Mouse (Mus musculus) adrenal gland, postnatal 25 days (tissue): ENCODE measurements around the gene Ccl17. TPM values are rescaled to one million over a fixed set of nuclear protein-coding genes. Genes with fewer than 3 reads are reported as not detected.

Experiments
- DNase-seq: peaks from one replicate; pipeline ENCODE4 v3.0.0; 2021; ENCODE audit warnings: mixed read lengths
- total RNA-seq: library from RNA; stranded (reverse); gene quantifications from 2 replicates; pipeline ENCODE4 v1.2.3, GENCODE M21; 2021

The Ccl17 gene
- total RNA-seq, 1 experiment from 2014 or later: 0.70 TPM

- DNase-seq: no peak
Observed at GRCm38 (mm10) chr8:94789256-94789955, 20.8 kb upstream of the Ccl17 start.

DNA sequence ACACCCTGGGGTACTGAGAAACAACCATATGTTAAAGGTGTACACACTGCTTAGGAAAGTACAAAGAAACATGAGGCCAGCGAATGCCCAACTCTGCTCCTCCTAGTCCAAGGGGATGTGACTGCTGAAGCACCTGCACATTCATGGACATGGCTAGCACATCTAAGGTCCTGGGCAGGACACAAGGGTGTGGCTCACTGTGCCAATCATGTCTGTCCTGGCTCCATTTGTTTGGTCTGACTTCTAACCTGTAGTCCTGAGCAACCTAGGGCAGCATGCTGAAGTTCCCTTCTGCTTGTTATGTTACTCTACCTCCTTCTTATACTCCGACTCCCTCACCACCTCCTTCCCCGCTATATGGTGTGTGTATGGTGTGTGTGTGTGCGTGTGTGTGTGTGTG lies 15.9 kb upstream of the Ccl17 start:
- DNase-seq: no peak

- DNase-seq: no peak
Observed at GRCm38 (mm10) chr8:94794782-94795181, 15.5 kb upstream of the Ccl17 start.

- DNase-seq: no peak
Observed at GRCm38 (mm10) chr8:94800278-94800968, 9.8 kb upstream of the Ccl17 start.

GRCm38 (mm10) chr8:94801293-94802095 lies 8.8 kb upstream of the Ccl17 start:
- peak; percentile 33 for DNase-seq

GRCm38 (mm10) chr8:94802375-94802774 lies 7.9 kb upstream of the Ccl17 start:
- no peak for DNase-seq

DNA sequence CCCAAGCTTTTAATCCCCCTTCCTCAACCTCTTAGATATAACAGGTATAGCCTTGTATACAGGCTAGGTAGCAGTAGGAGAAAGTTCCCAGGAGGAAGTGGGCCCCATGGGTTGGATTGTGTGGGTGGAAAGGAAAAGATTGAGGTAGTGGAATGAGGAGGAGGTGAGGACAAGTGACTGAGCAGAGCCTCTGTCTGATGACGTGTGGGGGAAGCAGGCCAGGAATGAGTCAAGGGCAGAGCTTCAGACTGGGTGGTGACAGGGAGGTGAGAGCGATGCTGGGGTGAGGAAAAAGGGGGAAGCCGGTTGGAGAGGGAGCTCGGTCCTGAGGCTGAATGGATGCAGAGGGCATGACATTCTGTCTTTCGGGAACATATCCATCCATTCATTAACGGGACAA lies 6.7 kb upstream of the Ccl17 start:
- DNase-seq: peak; percentile 43

DNA sequence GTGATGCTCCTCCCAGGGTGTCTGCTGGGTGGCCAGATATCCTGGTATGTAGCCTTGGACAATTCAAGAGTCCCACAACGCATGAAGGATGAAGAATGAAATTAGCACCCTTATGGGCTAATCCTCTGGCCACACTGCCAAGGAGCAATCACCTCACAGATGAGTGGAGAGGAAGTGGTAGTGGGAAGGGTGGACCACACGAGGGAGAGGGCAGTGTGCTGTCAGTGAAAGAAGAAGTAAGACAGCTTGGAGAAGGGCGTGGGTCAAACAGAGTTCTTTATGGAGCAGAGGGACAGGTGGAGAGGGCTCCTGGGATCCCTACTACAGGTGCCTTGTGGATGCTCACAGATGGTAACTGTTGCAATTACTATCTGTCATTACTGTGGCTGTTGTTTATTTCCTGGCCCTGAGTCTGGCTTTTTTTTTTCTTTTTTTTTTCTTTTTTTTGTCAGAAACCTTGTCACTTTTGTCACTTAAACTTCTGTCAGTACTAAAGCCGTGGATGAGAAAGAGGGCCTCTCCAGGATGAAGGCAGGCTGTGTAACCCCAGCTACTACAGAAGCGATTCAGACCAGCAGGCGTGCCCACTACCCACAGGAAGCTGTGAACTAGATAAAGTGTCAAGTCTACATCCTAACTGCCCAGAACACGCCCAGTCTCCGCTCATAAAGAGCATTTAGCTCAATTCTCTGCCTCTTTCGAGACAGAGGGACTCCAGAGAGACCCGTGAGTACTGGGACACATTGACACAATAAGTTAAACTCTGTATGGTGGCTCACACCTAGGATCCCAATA lies 5.5 kb upstream of the Ccl17 start:
- DNase-seq: no peak

- DNase-seq: no peak
Observed at GRCm38 (mm10) chr8:94805811-94806210, 4.4 kb upstream of the Ccl17 start.

DNA sequence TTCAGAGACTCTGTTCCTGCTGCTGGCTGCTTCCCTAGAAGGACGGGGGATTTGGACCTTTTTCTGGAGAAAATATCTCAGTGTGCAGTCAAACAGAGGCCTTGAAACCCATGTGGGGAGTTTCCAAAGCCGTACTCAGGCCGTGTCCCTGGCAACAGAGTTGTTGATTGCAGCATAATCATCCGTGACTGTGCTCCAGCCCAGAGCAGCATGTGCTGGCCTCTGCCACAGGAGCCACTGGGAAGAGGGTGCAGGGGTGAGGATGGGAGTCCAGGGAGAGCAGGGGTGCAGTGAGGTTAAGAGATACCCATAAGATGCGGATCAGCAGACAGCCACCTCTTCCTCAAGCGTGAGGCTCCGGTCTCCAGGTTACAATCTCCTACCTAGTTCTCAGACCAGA lies 2.7 kb upstream of the Ccl17 start:
- DNase-seq: peak; percentile 55

DNA sequence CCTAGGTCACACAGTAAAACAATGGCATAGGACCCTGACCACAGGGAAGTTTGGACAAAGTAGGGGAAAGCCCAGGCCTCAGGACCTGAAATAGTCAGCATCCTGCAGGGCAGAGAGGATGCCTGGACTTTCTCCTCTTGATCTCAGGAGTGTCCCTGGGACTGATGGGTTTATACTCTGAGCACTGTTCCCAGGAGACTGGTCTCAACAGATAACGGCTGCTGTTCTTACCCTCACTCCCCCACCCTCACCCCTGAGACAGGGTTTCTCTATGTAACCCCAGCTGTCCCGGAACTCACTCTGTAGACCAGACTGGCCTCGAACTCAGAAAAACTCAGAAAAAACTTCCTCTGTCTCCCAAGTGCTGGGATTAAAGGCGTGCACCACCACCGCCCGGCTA lies 1.9 kb upstream of the Ccl17 start:
- DNase-seq: no peak

- DNase-seq: no peak
Observed at GRCm38 (mm10) chr8:94810855-94811254, 602 bp downstream of the Ccl17 start.

DNA sequence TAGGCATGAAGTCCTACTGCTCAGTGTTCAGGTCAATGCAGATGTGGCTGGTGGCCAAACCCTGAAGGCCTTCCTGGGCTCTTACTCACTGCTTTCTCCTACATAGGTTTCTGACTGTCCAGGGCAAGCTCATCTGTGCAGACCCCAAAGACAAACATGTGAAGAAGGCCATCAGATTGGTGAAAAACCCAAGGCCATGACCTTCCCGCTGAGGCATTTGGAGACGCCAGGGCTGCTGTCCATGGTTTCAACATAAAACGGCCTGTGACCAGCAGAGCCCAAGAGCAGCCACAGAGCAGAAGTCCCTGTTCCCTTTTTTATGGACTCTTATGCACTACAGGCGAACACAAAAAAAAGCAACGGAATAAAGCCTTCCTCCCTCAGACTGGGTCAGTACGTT lies 1.4 kb downstream of the Ccl17 start:
- DNase-seq: peak; percentile 46

DNA sequence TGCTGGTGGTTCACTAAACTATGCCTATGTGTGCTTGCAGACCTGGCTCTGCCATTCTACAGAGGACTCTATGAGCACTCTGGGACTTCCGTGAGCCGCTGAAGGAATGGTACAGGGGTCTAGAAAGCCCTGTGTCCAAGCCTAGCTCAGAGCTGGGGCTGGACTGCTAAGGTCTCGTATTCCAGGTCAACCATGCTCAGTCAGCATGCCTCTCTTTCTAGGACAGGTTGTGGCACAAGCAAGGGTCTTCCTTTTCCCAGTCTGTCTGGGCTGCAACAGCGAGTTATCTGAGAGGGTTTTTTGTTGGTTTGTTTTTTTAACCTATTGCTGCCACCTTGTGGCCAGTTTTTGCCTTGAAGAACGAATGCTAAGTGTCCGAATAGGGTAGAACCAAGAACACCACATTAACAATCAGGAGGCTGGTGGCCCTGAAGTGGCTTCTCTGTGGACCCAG lies 2.4 kb downstream of the Ccl17 start:
- DNase-seq: peak; percentile 77

DNA sequence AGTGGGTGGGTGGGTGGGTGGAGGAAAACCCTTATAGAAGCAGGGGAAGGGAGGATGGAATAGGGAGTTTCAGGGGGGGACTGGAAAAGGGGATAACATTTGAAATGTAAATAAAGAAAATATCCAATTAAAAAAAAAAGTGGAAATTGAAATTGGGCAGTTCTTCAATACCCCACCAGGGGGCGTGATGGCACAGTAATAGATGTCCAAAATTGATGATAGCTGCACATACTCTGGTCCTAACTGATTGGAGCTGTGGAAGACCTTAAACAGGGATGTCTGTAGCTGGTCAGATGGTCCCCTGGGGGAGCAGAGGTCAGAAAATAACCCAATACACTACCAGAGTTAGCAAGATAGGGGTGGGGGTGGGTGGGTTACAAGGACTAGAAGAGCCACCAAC lies 4.3 kb downstream of the Ccl17 start:
- no peak for DNase-seq

DNA sequence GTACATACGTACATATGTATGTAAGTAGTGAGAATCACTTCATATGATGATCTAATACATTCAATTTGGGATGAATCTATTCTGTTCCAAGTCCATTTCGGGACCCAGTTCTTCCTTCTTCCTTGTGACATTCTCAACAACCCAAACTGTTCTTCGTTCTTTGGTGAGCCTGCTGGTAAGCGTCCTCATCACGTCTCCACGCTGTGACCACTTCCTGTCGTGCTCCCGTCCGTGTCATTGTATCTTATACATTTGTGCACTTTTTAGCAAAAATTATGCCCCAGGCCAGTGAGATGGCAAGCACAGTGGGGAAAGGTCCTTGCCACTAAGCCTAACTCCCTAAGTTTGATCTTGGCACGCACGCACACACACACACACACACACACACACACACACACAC lies 7.7 kb downstream of the Ccl17 start:
- no peak for DNase-seq

DNA sequence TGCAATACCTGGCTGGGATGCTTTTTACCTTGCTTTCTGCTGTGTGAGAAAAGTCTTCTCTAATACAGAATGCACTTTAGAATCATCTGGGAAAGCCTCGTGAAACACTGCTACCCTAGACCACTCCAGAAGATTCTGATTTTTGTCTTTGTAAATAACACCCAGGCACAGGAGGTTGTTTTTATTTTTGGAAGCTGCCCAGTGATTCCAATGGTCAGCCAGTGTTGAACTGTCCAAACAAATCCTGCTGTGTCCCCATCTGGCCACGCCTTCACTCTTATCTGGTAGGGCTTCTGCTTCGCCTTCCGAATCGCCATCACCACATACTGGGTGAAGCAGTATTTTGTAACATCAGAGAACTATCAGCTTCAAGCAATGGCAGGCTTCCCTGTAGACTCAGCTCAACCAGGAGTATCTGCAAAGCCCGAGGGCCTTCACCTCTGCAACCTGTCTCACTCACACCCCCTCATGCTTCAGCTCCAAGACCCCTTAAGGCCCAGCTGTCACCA lies 9.5 kb downstream of the Ccl17 start:
- DNase-seq: no peak

- no peak for DNase-seq
Observed at GRCm38 (mm10) chr8:94820553-94820952, 10.3 kb downstream of the Ccl17 start.

DNA sequence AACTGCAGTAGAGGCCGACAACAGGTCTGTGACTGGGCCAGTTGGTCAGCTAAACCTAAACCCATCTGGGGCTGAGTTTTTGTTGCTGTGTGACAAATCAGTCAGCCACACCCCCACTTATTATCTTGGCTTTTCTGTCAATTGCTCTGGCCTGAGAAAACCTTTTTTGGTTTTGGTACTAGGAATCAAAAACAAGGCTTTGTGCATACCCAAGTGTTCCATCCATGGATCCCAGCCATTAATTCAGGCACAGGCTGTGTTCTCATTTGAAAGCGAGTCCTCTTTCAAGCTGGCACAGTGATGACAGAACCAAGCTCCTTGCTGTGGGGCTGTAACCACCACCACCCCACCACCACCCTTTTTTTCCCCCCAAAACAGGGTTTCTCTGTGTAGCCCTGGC lies 11.1 kb downstream of the Ccl17 start:
- DNase-seq: no peak

GRCm38 (mm10) chr8:94822637-94823560 lies 12.6 kb downstream of the Ccl17 start:
- peak; percentile 55 for DNase-seq

DNA sequence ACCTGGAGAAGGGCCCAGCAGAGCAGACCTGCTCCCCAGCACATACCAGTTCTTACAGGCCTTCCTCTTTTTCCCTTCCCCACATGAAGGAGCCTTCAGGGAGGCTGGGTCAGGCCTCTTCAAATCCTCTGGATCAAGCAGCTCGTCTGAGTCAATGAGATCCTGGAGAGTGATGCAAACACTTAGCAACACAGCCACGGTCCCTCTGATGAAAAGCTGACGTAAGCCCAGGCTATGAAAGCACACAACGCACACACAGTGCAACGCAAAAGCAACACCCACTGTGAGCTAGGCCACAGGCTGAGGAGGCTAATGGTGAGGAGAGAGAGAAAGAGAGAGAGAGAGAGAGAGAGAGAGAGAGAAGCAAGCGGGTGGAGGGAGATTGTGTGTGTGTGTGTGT lies 14.9 kb downstream of the Ccl17 start:
- no peak for DNase-seq
